Mouse (Mus musculus) urinary bladder, postnatal 0 days (tissue): Measurements from ENCODE around the gene Best1. TPM values are rescaled to one million over a fixed set of nuclear protein-coding genes. Genes with fewer than 3 reads are reported as not detected.

Source experiments
- polyA plus RNA-seq: library from polyadenylated mRNA; unstranded; fragments of >200 nt; fragmentation: Nextera tagmentation; extraction: Ambion mirVana; gene quantifications from 2 replicates; pipeline ENCODE4 v1.2.1, GENCODE M21; 2015

Best1 gene
- polyA plus RNA-seq: 1.1 and 1.7 TPM in 2 replicates

DNA sequence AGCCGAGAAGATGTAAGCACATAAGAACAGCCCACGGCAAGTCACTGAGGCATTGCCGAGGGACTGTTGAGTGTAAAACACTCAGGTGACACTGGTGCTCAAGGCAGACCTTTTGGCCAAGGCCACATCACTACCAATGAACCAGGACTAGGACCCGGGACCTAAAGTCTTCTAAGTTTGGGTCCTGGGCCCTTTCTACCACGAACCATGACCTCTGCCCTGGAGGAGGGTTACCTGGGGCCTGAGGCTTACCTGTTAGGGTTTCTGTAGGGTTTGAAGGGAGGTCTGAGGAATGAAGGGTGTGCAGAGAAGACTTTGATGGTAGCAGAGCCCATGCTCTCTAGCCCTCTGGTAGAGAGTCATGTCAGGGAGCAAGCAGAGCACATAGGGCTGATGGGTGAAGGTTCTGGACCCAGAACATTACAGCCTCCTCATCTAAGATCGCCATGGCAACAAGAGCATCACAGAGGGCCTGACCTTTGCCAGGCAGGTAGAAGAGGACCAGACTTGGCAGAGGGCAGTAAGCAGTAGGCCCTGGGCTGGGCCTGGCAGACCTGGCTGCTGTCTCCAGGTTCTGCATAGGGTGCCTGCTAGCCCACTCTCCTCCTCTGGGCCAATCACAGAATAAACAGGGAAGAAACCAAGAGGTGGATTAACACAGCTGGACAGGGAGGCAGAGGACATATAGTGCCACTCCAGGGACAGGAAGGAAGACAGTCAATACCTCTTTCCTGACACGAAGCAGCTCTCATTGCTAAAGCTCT lies at the start of gene Best1, which contains the start of gene Rab3il1:
Gene Best1 (minus strand): TSS at position 428 of the 764 bp plus-strand sequence.
Gene Rab3il1 (plus strand): TSS at position 464 of the 764 bp plus-strand sequence.

DNA sequence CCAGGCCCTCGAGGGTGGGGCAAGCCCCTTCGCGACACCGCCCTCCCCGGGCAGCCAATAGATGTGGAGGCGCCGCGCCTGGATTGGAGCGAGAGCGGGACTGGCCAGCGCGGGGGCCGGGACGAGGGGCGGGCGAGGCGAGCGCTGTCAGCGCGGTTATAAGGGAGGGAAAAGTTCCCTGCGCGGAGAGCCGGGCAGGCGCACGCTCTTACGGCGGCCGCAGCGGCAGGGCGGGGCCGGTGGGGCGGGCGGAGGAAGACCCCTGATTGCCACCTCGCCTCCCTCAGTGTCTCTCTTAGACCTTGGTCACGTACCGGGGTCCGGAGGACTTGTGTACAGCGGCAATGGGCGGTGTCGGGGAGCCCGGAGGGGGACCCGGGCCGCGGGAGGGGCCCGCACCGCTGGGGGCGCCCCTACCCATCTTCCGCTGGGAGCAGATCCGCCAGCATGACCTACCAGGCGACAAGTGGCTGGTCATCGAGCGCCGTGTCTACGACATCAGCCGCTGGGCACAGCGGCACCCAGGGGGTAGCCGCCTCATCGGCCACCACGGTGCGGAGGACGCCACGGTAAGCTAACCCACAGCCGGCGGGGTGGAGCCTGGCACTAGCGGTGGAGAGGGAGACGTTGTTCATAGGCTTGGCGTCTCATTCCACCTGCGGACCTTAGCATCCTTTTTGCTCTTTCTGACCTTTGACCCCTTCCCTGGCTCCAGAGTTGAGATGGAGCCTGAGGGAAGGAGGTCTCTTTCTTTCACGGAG lies 40.1 kb upstream of the Best1 start, which contains the start of gene Fads3:
Gene Fads3 (plus strand): TSS at position 182 of the 761 bp plus-strand sequence.

DNA sequence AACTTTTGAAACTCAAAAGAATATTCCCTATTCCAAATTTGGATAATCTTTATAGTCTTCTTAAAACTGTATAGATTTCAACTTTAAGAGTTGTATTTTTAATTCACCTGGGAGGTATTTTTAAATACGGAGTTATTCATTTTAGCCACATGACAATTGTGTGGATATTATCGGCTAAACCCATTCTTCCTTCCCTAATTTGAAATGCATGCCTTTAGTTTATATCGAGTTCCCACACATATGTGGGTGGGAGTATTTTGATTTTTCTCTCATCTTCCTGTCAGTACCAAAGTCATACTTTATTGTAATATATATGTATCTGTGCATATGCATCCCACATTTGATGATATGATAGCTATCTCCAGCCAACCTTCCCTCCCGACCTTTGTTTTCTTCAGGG lies 21.2 kb downstream of the Best1 start, which contains the start of gene Fth1:
Gene Fth1 (plus strand): TSS at position 341 of the 400 bp plus-strand sequence.

Other genes starting within 250 kb of the Best1 start
- not detected in 2 replicates for gene Scgb2a2, start 154.1 kb downstream of the Best1 start, polyA plus RNA-seq
- 20.7 and 27.3 TPM in 2 replicates for gene Incenp, start 102.1 kb downstream of the Best1 start, polyA plus RNA-seq
- 2,599 and 3,932 TPM in 2 replicates for gene Fth1, start 21.0 kb downstream of the Best1 start, polyA plus RNA-seq
- gene Rab3il1, start within 50 bp of the Best1 start, polyA plus RNA-seq: 26.0 and 27.5 TPM in 2 replicates
- gene Fads3, start 39.9 kb upstream of the Best1 start, polyA plus RNA-seq: 15.8 and 24.5 TPM in 2 replicates
- 125 and 166 TPM in 2 replicates for gene Fads2, start 100.1 kb upstream of the Best1 start, polyA plus RNA-seq
- gene Fads1, start 181.3 kb upstream of the Best1 start, polyA plus RNA-seq: 71.0 and 115 TPM in 2 replicates
- gene Tmem258, start 202.4 kb upstream of the Best1 start, polyA plus RNA-seq: 331 and 348 TPM in 2 replicates
- 19.4 and 26.8 TPM in 2 replicates for gene Fen1, start 202.5 kb upstream of the Best1 start, polyA plus RNA-seq
- 4.5 and 5.0 TPM in 2 replicates for gene Myrf, start 239.1 kb upstream of the Best1 start, polyA plus RNA-seq